Mouse (Mus musculus): ENCODE results near the gene St3gal6.

St3gal6 gene

DNA sequence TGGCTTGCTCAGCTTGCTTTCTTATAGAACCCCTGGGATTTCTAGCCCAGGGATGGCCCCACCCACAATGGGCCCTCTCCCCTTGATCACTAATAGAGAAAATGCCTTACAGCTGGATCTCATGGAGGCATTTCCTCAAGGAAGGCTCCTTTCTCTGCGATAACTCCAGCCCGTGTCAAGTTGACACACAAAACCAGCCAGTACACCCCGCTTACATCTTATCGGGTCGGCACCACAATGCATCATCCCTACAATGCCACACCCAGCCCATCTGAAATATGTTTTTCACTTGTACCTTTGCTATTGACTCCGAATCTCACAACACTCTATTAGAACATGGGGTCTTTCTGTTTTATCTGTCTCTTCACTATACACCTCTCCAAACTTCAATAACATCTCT is 3.6 kb downstream of the St3gal6 start:
- no peak for DNase-seq

DNA sequence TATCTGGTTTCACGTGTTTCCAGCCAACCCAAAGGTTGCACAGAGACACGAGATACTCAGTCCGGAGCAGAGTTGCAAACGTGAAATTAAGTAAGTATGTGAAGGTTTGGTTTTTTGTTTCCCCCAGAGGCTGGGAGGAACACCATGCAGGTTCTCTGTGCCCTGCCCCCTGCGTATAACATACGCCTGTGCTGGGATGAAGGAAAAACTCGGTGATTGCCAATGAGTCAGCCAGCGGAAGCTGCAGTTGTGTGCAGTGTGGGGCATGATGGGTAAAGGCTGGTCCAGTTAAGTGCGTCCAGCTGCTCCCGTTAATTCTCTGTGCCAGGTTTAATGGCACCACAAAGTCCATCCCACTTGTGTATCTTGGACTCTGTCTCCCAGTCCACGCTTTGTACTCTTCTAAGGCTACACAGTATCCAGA is 4.4 kb downstream of the St3gal6 start:
- DNase-seq = no peak

DNA sequence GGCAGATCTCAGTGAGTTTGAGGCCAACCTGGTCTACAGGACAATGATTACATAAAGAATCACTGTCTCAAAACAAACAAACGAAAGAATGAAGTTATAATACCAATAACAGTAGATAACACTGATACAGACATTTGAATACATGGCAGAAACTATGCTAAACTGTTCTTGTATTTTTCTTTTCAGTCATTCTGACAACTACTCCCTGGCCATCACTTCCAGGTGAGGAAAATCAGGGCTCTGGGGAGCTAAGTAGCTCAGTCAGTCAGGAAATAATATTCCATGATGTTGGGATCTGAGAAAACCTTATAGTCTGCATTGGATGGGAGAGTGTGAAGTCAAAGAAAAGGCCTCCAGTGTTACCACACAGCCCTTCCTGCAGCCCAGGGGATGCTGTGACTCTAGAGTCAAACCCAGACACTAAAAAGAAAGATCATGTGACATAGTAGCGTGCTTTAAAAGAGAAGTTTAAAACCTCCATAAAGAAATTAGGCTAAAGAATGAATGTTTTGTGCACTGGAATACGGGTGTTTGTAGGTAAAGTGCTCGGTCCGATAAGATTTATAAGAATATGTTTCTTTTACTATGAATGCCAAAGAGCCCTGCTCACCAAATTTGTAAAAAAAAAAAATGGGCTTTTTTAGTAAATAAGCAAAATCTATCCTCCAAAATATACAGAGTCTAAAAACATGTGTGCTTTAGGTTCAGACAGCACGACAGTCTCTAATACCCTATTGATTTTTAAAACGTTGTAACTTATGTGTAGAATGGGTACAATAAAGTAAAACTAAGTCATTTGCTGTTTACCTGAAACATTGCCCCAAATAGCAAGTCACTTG is 6.9 kb downstream of the St3gal6 start:
- DNase-seq = no peak

DNA sequence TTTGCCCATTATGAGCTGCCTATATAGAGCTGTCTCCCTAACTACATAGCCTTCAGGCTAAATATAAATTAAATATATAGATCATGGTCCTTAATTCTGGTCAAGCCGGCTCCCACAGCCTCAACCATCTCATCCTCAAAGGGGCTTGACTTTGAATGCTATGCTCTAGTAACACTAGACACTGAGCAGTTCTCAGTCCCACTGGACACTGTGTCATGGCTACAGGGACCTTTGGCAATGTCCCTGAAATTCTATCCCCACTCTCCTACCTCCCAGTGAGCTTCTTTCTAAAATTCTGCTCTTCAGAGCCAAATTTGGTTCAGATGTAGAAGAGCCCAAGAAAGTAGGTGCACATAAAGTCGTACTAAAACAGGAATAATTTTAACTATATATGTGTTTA is 7.9 kb downstream of the St3gal6 start:
- no peak for DNase-seq

DNA sequence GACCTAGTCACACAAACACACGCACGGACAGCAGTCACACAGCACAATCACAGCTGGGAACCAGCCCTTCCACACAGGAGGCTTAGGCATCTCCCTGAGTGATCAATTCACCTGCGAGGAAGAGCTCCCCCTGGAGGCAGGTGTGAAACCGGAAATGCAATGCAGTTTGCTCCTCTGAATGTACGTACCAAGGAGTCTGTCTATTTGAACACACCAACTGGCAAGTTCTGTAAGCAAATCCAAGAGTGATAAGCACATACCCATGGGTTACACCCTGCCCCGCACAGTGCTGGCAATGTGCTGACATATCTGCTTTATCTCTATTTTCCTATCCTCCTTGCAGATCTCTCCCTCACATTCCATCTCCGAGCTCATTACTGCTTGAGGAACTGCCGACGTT is 9.5 kb downstream of the St3gal6 start:
- no peak for DNase-seq

DNA sequence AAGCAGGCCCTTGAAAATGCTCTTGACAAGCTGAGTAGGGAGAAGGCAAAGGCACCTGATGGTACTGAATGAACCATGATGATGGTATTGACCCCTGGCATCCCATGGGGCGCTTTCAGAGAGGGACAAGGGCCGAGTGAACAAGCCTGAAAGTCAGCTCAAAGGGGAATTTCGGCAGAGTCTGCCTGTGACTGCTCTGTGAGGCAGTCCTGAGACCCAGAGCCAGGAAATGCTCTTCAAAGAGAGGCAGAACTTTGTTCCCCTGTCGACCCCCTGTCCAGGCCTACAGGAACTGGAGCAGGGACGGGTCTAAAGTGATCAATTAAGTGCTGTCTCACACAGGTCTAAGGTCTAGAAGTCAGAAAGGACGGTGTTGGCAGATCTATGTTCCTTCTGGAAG is 10.3 kb downstream of the St3gal6 start:
- DNase-seq = no peak

DNA sequence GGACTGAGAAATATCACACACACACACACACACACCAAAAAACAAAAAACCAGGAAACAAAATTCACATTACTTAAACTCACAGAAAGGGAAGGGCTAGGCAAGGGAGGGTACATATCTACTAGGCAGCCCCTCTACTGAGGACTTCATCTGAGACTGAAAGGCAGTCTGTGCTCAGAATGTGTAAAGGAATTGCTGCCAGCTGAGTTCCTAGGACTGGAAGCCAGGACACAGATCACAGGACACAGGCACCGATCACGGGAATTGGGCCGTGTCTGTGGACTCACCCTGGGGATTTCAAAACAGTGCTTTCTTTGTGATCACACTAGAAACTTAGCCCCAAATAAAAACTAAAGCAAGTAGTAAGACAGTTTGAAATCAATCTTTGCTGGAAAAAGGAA is 11.2 kb downstream of the St3gal6 start:
- peak; percentile 16 for DNase-seq

DNA sequence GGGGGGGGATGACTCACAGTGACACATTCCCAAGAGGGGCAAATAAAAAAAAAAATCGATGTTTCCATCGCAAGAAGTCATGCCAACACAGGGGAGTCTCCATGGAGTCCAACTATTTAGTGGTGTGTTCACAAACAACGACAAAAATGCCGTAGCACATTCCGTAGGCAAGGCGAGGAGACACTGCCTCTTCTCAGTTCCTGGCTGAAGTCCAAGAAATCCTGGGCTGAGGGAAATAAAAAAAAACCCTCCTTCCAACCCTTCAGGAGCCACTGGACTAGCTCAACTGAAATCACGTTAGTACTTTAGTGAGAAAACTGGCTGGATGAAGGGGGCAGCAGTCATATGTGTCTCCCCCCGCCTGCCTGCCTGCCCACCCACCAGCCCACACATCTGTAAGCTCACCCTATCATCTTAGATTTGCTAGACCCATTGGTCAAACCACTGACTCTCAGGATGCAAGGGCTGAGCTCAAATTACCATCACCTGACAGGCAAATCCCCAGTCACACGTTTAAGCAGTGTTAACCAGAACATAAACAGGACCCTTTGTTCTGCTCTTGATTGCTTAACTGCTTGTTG is 11.8 kb downstream of the St3gal6 start:
- no peak for DNase-seq

DNA sequence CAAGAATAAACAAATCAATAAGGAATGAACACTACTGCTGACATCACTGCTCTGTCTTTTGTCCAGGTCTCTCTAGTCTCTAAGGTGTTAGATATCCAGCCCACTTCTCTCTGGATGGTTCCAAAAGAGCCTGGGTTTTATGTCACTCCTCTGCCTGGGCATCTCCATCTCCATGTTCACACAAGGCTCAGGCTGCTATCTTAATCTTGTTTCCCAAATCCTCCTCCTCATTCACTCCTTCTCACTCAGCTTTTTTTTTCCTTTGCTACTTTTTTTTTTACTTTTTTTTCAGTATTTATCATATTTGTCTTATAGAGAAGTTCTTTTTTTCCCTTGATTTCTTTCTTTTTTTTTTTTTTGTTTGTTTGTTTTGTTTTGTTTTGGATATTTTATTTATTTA is 19.1 kb downstream of the St3gal6 start:
- no peak for DNase-seq

DNA sequence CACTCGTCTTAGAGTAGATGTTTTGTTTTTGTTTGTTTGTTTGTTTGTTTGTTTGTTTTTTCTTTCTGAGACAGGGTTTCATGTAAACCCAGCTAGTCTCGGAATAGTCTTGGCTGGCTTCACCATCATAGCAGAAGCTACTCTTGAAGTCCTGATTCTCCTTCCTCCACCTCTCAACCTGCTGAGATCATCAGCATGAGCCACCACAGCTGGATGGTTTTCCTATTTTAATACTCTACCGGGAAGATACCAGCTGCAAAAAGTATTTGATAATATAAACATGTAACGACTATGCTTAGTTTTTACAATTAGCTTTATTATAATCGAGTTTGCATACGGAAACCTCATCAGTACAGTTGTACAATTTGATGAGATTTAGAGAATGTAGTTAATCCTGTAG is 21.5 kb downstream of the St3gal6 start:
- no peak for DNase-seq

DNA sequence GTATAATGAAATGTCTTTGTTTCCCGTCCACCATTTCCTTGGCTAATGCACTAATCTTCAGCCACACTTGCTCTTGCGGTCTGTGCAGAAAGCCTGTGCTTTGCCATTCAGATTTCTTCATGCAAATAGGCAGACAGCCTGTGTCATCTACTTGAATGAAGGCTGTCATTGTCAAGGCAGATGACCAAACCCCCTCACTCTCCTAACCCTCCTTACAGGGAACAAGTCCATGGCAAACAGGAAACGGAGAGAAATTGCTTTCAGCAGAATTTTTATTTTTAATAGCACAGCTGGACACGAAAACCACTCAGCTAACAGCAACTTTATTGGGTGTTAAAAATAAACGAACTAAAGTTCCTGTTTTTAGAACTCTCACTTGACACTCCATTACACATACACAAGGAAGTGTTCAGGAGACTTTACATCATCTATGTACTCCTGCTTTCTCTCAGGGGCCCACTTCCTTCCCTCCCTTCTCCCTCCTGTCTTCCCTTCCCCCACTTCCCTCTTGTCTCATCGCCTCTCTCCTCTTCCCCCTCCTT is 22.2 kb downstream of the St3gal6 start:
- no peak for DNase-seq

DNA sequence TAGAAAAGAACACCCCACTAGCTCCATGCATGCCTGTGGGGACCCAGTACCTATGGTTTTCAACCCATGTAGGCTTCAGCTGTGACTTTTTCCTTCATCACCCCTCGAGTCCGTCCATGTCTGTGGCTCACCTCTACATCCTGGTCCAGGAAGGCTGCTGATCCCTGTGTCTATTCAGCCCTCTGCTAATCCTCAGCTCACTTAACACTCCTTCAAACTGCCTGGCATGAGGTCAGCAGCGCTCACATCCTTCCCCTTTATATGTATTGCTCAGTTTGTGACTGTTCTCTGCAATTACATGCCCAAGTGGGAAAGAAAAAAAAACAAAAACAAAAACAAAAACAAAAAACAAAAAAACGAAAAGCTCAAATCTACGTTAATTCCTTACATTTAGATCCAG is 24.4 kb downstream of the St3gal6 start:
- no peak for DNase-seq

DNA sequence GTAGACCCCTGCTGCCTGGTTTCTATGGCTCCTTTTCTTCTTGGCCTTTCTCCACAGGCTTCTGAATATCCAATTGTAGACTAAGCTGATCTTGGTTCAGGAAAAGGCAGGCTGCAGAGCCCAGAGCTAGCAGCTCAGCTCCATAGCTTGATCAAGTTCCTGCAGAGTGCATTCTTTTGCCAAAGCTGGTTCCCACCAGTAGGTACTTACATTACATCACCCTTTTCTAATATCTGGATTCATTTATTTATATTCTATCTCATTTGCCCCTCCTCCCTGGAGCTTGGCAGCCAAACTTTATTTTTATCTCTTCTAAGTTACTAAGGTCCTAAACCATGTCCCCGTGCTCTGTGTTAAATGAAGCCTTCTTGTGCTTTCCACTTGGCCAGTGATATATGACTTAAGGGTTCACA is 24.9 kb downstream of the St3gal6 start:
- no peak for DNase-seq

DNA sequence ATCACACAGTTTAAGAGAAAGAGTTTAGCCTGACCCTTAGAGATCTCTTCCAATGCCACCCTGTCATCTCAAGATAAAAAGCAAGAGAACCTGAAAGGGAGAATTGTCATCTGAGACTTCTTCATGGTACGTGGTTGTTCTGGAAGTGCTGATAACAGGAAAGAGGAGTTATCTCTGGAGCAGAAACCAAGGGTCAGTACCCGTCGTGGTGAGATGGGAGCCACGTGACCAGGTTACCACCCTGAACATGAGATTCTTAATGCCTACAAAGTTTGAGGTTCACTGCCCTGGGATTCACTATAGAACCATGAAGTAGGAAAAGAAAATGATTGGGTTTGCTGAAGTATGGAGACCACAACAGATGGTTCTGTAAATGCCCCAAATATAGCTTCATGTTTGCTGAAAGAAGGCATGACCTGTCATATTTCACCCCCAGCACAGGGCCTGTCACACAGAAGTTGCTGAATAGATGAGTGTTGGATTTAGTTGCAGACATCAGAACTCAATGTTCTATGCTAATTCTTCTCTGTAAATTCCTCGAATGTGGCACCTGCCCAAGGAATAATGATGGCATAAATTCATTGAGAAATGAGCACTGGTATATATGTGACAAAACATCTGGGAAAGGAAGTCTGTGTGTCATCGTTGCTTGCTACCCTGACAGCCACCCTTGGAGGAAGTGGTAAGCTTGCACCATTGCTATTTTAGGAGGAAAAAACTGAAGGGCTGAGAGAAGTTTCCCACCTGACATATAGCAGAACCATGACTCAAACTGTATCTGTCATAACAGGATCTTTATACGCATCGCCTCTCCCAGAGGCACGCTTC is 25.9 kb downstream of the St3gal6 start:
- DNase-seq = no peak

DNA sequence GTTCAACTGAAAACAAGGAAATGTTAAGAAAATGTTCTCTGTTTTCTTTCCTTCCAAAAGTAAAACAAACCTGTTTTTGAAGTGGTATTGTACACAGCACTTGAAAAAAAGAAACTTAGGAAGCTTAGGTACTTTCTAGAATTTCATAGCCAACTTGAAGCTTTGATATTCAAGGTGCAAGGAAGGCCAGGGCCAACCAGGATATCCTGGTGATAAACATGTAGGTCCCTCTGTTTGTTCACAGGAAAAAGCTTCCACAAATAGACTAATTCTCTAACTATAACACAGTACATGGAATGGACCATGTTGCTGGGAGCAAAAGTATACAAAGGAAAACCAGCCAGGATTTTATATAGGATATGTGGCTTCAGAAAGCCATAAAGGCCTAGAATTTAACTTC is 27.3 kb downstream of the St3gal6 start:
- no peak for DNase-seq

DNA sequence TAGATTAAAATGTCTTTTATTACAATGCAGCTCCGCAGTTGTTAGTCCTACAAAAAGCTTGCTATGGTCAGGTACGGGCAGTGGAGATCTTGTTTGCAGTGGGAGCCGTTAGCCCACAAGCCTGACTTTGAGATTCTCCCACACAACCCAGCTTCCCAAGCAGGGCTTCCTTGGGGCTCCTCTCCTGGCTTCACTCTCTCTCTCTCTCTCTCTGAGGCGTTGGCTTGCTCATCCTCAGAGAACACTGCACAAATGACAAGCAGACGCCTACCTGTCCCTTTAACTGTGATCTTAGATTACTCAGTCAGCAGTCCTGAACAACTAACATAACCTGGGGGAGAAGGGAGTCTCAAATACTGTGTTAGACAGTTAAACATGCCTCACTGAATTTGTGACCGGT is 36.2 kb downstream of the St3gal6 start:
- no peak for DNase-seq

DNA sequence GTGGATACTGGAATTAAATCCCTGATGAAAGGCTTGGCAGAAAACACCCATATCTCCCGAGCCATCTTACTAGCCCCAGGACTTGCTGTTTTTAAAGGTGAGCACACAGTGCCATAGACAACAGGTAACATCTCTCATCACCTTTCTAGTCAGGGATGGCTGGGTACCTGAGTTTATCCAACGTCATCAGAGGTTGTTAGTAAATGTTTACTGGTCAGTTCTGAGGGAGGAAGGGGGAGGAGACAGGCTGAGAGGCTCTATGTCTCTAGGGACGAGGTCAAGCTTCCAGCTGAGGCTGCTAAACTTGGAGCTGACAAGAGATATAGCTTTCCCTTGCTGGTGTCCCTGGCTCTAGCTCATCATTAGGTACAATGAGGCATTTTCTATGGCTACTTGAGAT is 41.7 kb downstream of the St3gal6 start:
- DNase-seq = no peak

DNA sequence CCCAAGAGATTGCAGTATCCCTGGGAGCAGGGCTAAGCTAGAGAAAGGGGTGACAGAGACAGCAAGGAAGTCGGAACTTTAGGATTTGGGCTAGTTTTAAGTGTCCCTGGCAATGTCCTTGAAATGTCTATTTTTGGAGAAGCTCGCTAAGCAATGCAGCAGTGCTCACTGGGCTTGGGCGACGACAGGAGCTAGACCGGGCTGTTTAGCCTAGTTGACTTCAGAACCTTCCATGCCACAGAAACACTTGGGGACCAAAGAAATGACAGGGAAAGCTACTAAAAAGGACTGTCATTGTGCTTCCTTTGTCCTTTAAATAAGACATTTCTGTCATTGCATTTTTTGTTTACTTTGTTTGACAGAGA is 42.2 kb downstream of the St3gal6 start:
- DNase-seq = no peak

DNA sequence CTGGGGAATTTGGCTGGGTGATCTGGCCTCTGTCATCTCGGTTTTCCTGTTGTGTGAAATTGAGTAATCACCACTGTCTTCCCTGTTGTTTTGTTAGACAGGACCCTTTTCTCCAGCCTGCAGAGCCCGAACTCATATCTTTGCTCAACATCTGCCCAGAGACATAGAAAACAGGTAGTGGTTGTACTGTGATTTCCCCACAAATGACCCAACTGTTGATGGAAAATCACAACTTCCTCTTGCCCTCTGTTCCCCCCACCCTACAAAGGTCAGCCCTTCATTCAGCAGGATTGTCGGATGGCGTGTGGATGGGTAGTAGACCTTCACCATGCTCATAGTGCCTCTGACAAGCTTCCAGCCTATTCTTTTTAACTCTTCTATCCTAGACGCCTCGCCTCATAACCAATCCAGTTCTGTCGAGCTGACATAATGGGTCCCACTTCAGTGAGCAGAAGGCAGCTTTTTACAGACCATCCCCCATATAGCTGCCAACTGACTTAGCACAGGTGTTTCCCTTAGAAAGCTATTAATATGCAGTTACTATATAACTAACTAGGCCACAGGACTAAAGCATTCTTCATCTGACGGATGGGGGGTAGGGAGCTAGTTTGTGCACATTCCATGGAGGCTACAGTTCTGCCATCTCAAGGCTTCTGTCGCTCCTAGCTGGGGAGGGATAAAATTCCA is 42.7 kb downstream of the St3gal6 start:
- no peak for DNase-seq

DNA sequence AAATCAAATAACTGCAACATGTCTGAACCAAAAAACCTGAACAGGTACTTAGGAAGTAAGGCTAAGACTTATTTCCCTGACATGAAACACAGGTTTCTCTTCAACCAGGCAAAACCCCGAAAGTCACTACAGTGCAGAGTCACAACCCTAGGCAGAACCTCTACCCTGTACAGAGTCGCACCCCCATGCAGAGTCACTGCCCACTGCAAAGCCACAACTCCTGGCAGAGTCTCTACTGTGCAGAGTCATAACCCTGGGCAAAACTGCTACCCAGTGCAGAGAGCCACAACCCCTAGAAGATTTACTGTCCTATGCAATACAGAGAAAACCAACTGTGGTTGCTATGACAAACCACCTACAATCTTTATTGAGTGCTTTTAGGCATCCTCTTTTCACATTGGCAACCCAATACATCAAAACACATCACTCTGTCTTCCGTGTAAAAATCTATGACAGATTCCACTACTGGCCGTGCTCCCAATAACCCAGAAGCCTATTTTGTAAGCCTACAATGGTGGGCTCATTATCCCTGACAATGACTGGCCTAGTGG is 44.1 kb downstream of the St3gal6 start:
- no peak for DNase-seq

DNA sequence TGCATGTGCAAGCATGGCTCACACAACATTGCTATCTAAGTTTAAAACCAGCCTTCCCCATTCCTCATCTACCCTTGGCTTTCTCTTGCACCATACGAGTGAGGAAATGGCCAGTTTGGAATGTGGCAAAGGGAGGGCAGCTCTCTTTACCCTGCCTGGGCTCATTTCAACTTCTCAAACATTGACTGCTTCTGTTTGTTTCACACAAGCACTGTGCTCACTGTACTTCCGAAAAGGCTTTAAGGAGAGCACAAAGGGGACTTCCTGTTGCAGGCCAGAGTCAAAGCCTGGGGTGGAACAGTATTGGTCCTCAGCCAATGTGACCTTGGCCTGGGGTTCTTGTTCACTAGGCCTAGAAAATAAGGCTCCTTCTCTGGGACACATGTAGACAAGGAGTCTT is 47.7 kb downstream of the St3gal6 start:
- no peak for DNase-seq

DNA sequence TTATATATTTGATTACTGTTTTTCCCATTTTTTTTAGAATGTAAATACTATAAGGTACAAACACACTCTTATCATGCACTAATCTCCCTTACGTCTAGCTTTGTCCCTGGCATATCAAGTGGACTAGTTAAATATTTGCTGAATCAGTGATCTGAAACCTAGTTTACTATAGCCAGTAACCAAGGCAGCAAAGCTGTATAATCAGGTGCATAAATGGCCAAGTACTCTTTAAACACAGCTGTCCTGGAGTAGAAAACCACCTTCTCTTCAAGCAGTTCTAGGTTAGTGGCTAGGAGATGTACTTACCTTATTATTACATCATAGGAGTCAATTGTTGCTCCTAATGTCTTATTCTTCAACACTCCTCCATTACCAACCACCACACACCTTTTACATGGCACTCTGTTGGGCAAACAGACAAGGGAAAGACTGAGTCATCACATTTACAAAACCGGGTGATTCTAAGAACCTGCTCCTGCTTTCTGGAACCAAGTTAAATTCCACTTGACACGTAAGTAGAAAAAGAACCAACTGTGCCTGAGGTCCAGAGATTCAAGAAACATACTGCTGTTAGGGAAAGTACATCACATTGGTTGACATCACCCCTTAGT is 48.4 kb downstream of the St3gal6 start:
- no peak for DNase-seq
